8 mouse cellular contexts compared by ENCODE assay signal in the genomic region with DNA sequence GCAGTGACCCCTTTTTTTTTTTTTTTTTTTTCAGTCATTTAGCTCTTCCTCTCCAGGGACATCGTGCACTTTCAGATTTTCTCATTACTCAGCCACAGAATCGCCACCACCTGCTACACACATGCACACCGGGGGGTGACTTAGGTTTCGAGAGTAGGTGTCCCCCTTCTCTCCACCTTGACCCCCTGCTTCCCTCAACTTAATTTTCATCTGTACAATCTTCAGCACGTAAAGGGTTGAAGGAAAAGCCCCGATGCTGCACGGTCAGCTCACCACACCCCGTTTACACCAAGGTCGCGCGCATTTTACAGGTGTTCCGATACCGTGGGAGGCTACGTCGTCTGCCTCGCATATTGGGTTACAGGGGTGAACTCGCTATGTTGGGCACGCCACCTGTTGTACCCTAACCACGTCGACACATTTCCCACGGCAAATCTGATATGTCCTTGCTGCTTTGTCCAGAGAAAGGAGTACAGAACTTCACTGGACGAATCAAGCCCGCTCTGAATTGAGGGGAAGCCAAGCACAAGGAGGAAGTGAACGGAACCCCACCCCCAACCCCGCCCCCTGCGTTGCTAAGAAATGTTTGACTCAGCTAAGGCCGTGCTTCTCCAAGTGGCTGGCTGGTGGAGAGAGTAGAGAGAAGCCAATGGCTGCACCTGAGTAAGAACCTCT.
DNase-seq lines count a peak whose midpoint lies in the region; ATAC-seq lines count a peak whose summit lies in the region.

No protein-coding gene starts in this region.

- peak; percentile 72 for ATAC-seq in megakaryocyte-erythroid progenitor cell, adult 5-6 weeks (replicated peaks; ENCODE audit: low FRiP score, low TSS enrichment, poor library complexity, severe bottlenecking)

- no peak overlapping the region; the same call in 1 of the 2 replicates for H3K27ac ChIP-seq in embryonic facial prominence, embryonic 10.5 days (replicated peaks)

- H3K36me3 ChIP-seq in embryonic facial prominence, embryonic 10.5 days (replicated peaks) = no peaks in the 10 kb centered on the region

- peak; percentile 10 to 14 for DNase-seq in right cerebral cortex, adult 2 months (ENCODE audit: low spot score in 2 of 2)
- no peak for DNase-seq in right cerebral cortex, adult 18-20 months
- peak; percentile 68 for DNase-seq in embryonic facial prominence, embryonic 10.5 days (ENCODE audit: low spot score)
- DNase-seq in heart, postnatal 14 days = peak; percentile 32 to 47
- peak; percentile 68 to 79 for DNase-seq in kidney, postnatal 4 days
- peak; percentile 49 to 71 for DNase-seq in spleen, postnatal 10 days (ENCODE audit: low spot score in 2 of 2)
- DNase-seq in cerebellum, adult 8-10 months = no peak

- H3K9me3 ChIP-seq in embryonic facial prominence, embryonic 10.5 days = no peaks in the 10 kb centered on the region

- peaks cover 18% of the 10 kb centered on the region for H3K27me3 ChIP-seq in embryonic facial prominence, embryonic 10.5 days (replicated peaks; ENCODE audit: low read depth, poor library complexity, severe bottlenecking)

- peaks cover 17% of the 10 kb centered on the region for H3K4me1 ChIP-seq in embryonic facial prominence, embryonic 10.5 days

- intact Hi-C loops in heart, postnatal 14 days (cut with DNase I) = no loop called here

- 7% methylated on average over 27 of the region's 27 CpGs for WGBS in embryonic facial prominence, embryonic 10.5 days

- H3K4me3 ChIP-seq in embryonic facial prominence, embryonic 10.5 days = peak overlapping the region; percentile 58

Comparison
In these comparisons a context has a peak if more than half of its experiments do, and no peak if none do; other contexts are left out.
1. DNase-seq: peak in right cerebral cortex, adult 2 months (2 of 2), embryonic facial prominence, embryonic 10.5 days (single experiment), heart, postnatal 14 days (2 of 2), kidney, postnatal 4 days (2 of 2) and spleen, postnatal 10 days (2 of 2); none in right cerebral cortex, adult 18-20 months (single experiment) and cerebellum, adult 8-10 months (single experiment).